Mouse (Mus musculus): ENCODE measurements around the gene Hoxb9. TPM values are rescaled to one million over a fixed set of nuclear protein-coding genes. Genes with fewer than 3 reads are reported as not detected.
A peak's percentile ranks its signal among the peaks of the same experiment; 100 is the strongest.

The Hoxb9 gene
- polyA plus RNA-seq, 1 experiment from 2014 or later, result 1.0 TPM

DNA sequence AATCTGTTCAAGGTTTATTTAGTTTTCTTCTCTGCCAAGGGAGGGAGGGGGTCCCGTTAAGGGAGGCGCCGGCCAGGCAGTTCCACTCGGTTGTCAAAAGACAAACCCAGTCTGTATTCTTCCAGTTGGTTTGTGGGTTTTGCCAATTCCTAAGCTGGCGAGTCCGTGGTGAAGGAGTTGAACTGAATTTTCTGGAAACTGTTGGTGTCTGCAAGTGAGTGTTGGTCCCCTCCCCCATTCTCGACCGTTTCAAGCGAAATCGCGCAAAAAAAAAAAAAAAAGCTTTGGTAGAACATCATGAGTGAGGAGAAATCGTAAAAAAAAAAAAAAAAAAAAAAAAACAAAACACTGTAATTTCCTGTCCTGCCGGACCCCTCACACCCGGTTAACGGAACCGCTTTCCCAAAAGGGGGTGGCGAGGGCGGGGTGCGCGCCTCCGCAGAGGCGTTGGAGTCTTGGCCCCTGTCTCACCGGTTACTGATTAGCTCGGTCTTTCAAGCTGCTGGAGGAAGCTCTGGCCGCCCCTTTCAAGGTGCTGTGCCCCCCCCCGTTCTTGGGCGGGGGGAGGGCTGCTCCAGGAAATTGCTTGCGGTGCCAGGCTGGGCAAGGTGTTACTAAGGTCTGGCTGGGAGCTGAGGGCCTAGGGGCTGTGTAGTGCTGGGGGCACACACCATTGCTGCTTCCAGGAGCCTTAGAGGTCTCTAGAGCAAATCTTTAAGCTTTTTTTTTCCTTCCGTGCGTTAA, 24.0 kb downstream of the Hoxb9 start:
- Histone ChIP-seq H3K9me3 (no peaks in the 10 kb centered on the region), H3K36me3 (no peaks in the 10 kb centered on the region), H3K4me3 (replicated peaks) (peak overlapping the region; percentile 12), H3K9ac (replicated peaks) (no peak overlapping the region), H3K27me3 (peaks cover 97% of the 10 kb centered on the region), H3K4me1 (replicated peaks) (peaks cover 15% of the 10 kb centered on the region), H3K27ac (no peak overlapping the region), H3K4me2 (peak overlapping the region; percentile 42)
- WGBS, result under 1% methylated on average over 30 of the region's 30 CpGs
- no peak for ATAC-seq (ENCODE audit: insufficient number of reproducible peaks, insufficient read depth, low FRiP score, low TSS enrichment, low read depth)

DNA sequence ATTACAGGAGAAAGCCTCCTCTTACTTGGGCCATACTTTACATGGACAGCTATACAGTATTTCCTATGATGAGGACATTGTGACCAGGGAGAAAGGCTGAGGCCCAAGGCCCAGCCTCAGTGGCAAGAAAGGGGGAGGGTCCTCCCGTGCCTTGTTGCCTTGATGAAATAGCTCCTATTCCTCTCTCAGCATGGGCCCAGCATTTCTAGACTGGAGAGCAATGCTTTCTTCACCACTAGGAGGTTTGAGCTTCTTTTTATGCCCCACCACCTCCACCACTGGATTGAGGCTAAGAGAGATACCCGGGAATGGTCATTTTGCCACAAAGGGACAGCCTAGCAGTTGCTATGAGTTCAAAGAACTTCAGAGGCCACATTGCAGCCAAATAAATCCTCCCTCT, 25.7 kb downstream of the Hoxb9 start:
- Histone ChIP-seq H3K9me3 (no peaks in the 10 kb centered on the region), H3K4me2 (no peak overlapping the region), H3K4me1 (replicated peaks) (peaks cover 23% of the 10 kb centered on the region), H3K4me3 (replicated peaks) (no peak overlapping the region), H3K9ac (replicated peaks) (no peak overlapping the region), H3K27me3 (peaks cover 99% of the 10 kb centered on the region), H3K36me3 (no peaks in the 10 kb centered on the region), H3K27ac (no peak overlapping the region)
- WGBS, result 7% methylated on average over 2 of the region's 2 CpGs
- ATAC-seq (ENCODE audit: insufficient number of reproducible peaks, insufficient read depth, low FRiP score, low TSS enrichment, low read depth), result no peak

DNA sequence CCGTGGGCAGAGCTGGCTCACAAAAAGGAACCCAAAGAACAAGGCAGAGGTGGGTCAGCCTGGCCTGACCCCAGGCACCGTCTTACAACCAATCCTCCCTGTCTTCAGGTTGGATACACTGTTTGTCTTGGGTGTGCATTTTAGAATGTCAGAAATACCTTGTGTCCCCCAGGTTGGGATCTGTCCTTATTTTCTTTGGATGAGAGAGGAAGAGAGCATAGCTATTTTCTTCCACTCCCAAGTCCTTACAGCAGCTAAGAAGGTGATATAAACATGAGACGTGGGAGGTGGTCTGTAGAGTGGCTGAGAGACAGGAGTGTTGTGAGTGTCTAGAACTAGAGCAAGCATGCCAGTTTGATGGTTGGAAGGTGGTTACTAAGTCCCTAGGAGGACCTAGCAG, 26.2 kb downstream of the Hoxb9 start:
- Histone ChIP-seq H3K27ac (no peak overlapping the region), H3K4me1 (replicated peaks) (peaks cover 23% of the 10 kb centered on the region), H3K9me3 (no peaks in the 10 kb centered on the region), H3K4me2 (no peak overlapping the region), H3K27me3 (peaks cover 99% of the 10 kb centered on the region), H3K4me3 (replicated peaks) (no peak overlapping the region), H3K36me3 (no peaks in the 10 kb centered on the region), H3K9ac (replicated peaks) (no peak overlapping the region)
- 10% methylated on average over 3 of the region's 3 CpGs for WGBS
- no peak for ATAC-seq (ENCODE audit: insufficient number of reproducible peaks, insufficient read depth, low FRiP score, low TSS enrichment, low read depth)

- Histone ChIP-seq H3K27me3 (peaks cover 99% of the 10 kb centered on the region), H3K4me2 (no peak overlapping the region), H3K36me3 (no peaks in the 10 kb centered on the region), H3K9me3 (no peaks in the 10 kb centered on the region), H3K4me3 (replicated peaks) (no peak overlapping the region; the same call in 1 of the 2 replicates), H3K9ac (replicated peaks) (no peak overlapping the region), H3K27ac (no peak overlapping the region), H3K4me1 (replicated peaks) (peaks cover 23% of the 10 kb centered on the region)
- ATAC-seq (ENCODE audit: insufficient number of reproducible peaks, insufficient read depth, low FRiP score, low TSS enrichment, low read depth), result no peak
- 8% methylated on average over 11 of the region's 11 CpGs for WGBS
These were observed 26.8 kb downstream of the Hoxb9 start for GRCm38 (mm10) chr11:96297968-96298635.

GRCm38 (mm10) chr11:96298895-96299667, 27.8 kb downstream of the Hoxb9 start:
- no peaks in the 10 kb centered on the region for H3K36me3 ChIP-seq
- under 1% methylated on average over 66 of the region's 66 CpGs for WGBS

DNA sequence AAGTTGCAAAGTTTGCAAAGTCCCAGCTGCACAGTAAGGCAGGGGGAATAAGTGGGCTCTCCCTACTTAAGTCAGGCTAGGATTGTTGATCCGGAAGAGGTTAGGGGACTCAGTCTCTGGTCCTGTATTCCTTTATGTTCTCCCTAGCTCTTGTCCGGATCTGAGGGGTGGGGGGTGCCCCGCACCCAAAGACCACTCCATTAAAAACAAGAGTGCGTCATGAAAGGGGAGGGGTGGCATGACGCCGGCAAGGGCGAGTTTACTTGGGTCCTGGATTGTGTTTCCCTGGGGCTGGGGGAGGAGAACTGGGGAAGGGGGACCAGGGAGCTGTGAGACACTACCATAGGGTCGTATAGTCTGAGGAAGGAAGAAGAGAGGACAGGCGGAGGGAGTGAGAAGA, 28.5 kb downstream of the Hoxb9 start:
- Histone ChIP-seq H3K27ac (no peak overlapping the region), H3K27me3 (peaks cover 99% of the 10 kb centered on the region), H3K4me2 (peak overlapping the region; percentile 53; the same call in 1 of the 2 replicates), H3K36me3 (no peaks in the 10 kb centered on the region), H3K4me3 (replicated peaks) (peak overlapping the region; percentile 33), H3K9me3 (no peaks in the 10 kb centered on the region), H3K4me1 (replicated peaks) (peaks cover 28% of the 10 kb centered on the region), H3K9ac (replicated peaks) (no peak overlapping the region)
- no peak for ATAC-seq (ENCODE audit: insufficient number of reproducible peaks, insufficient read depth, low FRiP score, low TSS enrichment, low read depth)
- 0% methylated on average over 9 of the region's 9 CpGs for WGBS

More at GRCm38 (mm10) chr11:96298895-96299667, 27.8 kb downstream of the Hoxb9 start:
- no peaks in the 10 kb centered on the region for H3K9me3 ChIP-seq
- peaks cover 99% of the 10 kb centered on the region for H3K27me3 ChIP-seq
- peaks cover 31% of the 10 kb centered on the region for H3K4me1 ChIP-seq (replicated peaks)
- no peak for ATAC-seq (ENCODE audit: insufficient number of reproducible peaks, insufficient read depth, low FRiP score, low TSS enrichment, low read depth)
- H3K27ac ChIP-seq, result no peak overlapping the region
- peak overlapping the region; percentile 33 for H3K4me3 ChIP-seq (replicated peaks)
- H3K9ac ChIP-seq (replicated peaks), result no peak overlapping the region; the same call in 1 of the 2 replicates
- H3K4me2 ChIP-seq, result peak overlapping the region; percentile 53

DNA sequence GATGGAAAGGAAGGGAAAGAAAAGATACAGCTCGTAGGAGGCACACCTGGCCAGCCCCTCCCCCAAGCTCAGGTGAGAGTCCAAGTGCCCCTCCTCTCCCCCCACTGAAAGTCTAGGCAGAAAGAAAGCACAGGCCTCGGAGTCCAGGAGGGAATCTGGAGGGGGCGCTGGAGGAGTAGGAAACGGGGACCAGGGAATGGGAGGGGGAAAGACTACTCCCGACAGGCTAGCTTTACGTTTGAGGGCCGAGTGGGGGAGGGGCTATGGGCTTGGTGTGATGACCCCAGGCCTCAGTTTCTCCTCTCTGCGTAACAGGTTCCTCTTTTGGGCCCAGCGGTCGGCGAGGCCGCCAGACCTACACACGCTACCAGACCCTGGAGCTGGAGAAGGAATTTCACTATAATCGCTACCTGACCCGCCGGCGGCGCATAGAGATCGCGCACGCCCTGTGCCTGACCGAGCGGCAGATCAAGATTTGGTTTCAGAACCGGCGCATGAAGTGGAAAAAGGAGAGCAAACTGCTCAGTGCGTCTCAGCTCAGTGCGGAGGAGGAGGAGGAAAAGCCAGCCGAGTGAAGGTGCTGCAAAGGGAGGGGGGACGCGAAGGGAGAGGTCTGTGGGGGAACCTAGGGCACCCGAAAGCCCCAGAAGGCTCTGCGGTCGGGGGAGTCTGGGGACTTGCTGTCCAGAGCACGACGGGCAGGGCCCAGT, 29.3 kb downstream of the Hoxb9 start:
- peaks cover 25% of the 10 kb centered on the region for H3K4me1 ChIP-seq (replicated peaks)
- no peak for ATAC-seq (ENCODE audit: insufficient number of reproducible peaks, insufficient read depth, low FRiP score, low TSS enrichment, low read depth)
- H3K9ac ChIP-seq (replicated peaks), result no peak overlapping the region
- no peaks in the 10 kb centered on the region for H3K9me3 ChIP-seq
- H3K4me2 ChIP-seq, result peak overlapping the region; percentile 17; the same call in 1 of the 2 replicates
- H3K4me3 ChIP-seq (replicated peaks), result peak overlapping the region; percentile 7; the same call in 1 of the 2 replicates
- no peaks in the 10 kb centered on the region for H3K36me3 ChIP-seq
- no peak overlapping the region for H3K27ac ChIP-seq
- 1% methylated on average over 35 of the region's 35 CpGs for WGBS
- peaks cover 100% of the 10 kb centered on the region for H3K27me3 ChIP-seq

GRCm38 (mm10) chr11:96301064-96301431, 29.8 kb downstream of the Hoxb9 start:
- ATAC-seq (ENCODE audit: insufficient number of reproducible peaks, insufficient read depth, low FRiP score, low TSS enrichment, low read depth), result no peak
- Histone ChIP-seq H3K9ac (replicated peaks) (no peak overlapping the region), H3K4me3 (replicated peaks) (peak overlapping the region; percentile 7; the same call in 1 of the 2 replicates), H3K9me3 (no peaks in the 10 kb centered on the region), H3K4me2 (0 out of 2 replicates have a peak overlapping the region, but pooled peaks have one; percentile 17), H3K27me3 (peaks cover 100% of the 10 kb centered on the region), H3K36me3 (no peaks in the 10 kb centered on the region), H3K4me1 (replicated peaks) (peaks cover 24% of the 10 kb centered on the region), H3K27ac (no peak overlapping the region)
- 14% methylated on average over 10 of the region's 10 CpGs for WGBS

- no peak overlapping the region for H3K4me3 ChIP-seq (replicated peaks)
- no peaks in the 10 kb centered on the region for H3K9me3 ChIP-seq
- no peak overlapping the region for H3K9ac ChIP-seq (replicated peaks)
- H3K4me2 ChIP-seq, result no peak overlapping the region
- H3K27me3 ChIP-seq, result peaks cover 100% of the 10 kb centered on the region
- H3K27ac ChIP-seq, result no peak overlapping the region
- 3% methylated on average over 15 of the region's 15 CpGs for WGBS
- ATAC-seq (ENCODE audit: insufficient number of reproducible peaks, insufficient read depth, low FRiP score, low TSS enrichment, low read depth), result no peak
- H3K36me3 ChIP-seq, result no peaks in the 10 kb centered on the region
- H3K4me1 ChIP-seq (replicated peaks), result peaks cover 24% of the 10 kb centered on the region
These were observed 30.6 kb downstream of the Hoxb9 start for GRCm38 (mm10) chr11:96301837-96302236.

DNA sequence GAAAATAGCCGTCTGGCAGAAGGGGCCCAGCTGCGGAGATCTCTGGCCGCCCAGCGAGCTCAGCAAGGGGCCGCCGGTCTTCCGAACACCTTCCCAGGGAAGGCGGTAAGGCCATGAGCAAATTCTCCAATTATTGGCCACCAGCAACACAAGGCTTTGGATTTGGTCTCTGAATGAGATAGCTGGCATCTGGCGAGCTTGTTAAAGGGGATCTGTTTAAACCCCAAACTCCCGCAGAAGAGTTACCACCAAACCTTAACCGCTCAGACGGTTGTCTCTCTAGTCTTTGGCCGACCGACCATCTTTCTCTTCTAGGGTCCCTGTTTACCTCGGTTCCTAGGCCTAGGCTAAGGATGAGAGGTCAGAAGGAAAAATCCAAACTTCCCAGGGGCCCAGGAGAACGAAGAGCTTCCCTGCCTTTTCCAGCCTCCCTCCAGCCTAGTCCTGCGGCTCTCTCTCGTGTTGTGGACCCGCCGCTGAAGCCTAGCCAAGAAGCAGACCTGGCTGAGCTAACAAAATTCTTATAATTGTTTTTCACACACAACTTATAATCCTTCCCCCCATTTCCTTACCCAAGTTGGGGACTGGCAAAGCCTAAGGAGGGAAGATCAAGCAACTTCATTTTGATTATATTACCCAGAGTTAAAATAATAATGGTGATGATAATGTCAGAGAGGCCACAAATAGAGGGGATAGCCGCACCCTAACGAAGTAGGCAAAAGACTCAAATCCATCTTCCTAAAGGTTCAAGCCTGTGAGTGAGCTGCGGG, 31.3 kb downstream of the Hoxb9 start:
- H3K4me1 ChIP-seq (replicated peaks), result peaks cover 24% of the 10 kb centered on the region
- no peak overlapping the region for H3K9ac ChIP-seq (replicated peaks)
- H3K36me3 ChIP-seq, result no peaks in the 10 kb centered on the region
- H3K4me2 ChIP-seq, result peak overlapping the region; percentile 44; the same call in 1 of the 2 replicates
- WGBS, result 6% methylated on average over 23 of the region's 23 CpGs
- no peak overlapping the region for H3K27ac ChIP-seq
- H3K4me3 ChIP-seq (replicated peaks), result no peak overlapping the region
- peaks cover 100% of the 10 kb centered on the region for H3K27me3 ChIP-seq
- no peak for ATAC-seq (ENCODE audit: insufficient number of reproducible peaks, insufficient read depth, low FRiP score, low TSS enrichment, low read depth)
- no peaks in the 10 kb centered on the region for H3K9me3 ChIP-seq

Data from limb, embryonic 12.5 days (tissue).